Mouse (Mus musculus): ENCODE results near the gene Hdc.

DNA sequence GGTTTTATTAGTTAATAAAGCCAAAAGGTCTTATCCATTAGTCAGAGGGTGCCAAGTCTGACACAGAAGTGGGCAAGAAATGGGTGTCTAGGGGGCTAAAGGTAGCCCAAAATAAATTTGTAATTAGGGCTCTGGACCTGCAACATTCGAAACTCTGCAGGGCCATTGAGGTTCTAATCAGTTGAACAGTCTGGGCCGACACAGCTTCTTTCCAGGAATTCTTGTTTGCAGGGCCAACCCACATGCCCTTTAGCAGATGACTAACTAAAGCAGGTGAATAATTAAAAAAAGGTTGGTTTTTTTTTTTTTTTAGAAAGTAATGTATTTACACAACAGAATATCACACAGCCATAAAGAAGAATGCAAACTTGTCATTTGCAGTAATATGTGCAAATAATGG lies 3.4 kb upstream of the Hdc start:
- TF ChIP-seq POLR2A (IDR thresholded peaks at IDR 0.05; ENCODE audit: borderline replicate concordance, control insufficient read depth, low read depth, low read length) (no peak), CTCF (IDR thresholded peaks at IDR 0.05; ENCODE audit: control insufficient read depth, insufficient read depth, low read length) (no peak)

All from bone marrow, adult 2 months (tissue).